Mouse (Mus musculus) thymus, adult 2 months (tissue): ENCODE results near the gene Gm47985. TPM values are rescaled to one million over a fixed set of nuclear protein-coding genes. Genes with fewer than 3 reads are reported as not detected.
A peak's percentile ranks its signal among the peaks of the same experiment; 100 is the strongest.

Source experiments
- DNase-seq: peaks from one replicate; pipeline ENCODE4 v3.0.0; 2021
- H3K27ac ChIP-seq: fragments of 200-500 bp; 2 replicates; pipeline ENCODE4 v1.5.1; 2012; ENCODE audit warnings: low read length, control low read depth; ENCODE audit not compliant: control insufficient read depth, insufficient read depth
- H3K27me3 ChIP-seq: fragments of 200-500 bp; 2 replicates; pipeline ENCODE4 v1.6.1; 2012; ENCODE audit warnings: mild to moderate bottlenecking, low read length, moderate library complexity, mixed read lengths; ENCODE audit not compliant: control insufficient read depth, insufficient read depth
- H3K36me3 ChIP-seq: fragments of 200-500 bp; 2 replicates; pipeline ENCODE4 v1.6.1; 2012; ENCODE audit warnings: mild to moderate bottlenecking, low read length, moderate library complexity; ENCODE audit not compliant: control insufficient read depth, insufficient read depth
- H3K4me1 ChIP-seq: fragments of 200-500 bp; replicated peaks from 2 replicates; pipeline ENCODE4 v1.6.1; 2012; ENCODE audit warnings: low read length; ENCODE audit not compliant: control insufficient read depth, insufficient read depth
- H3K4me3 ChIP-seq: fragments of 200-500 bp; 2 replicates; pipeline ENCODE4 v1.5.1; 2012; ENCODE audit warnings: mild to moderate bottlenecking, low read length, control low read depth, moderate library complexity; ENCODE audit not compliant: control insufficient read depth, insufficient read depth
- CTCF ChIP-seq: fragments of 200-500 bp; IDR thresholded peaks from 2 replicates; pipeline ENCODE4 v1.5.1; 2012; ENCODE audit warnings: mild to moderate bottlenecking, control low read depth, low read length, moderate library complexity, borderline replicate concordance; ENCODE audit not compliant: control insufficient read depth, poor library complexity, insufficient read depth; ENCODE audit errors: extremely low read depth
- POLR2A ChIP-seq: fragments of 200-500 bp; IDR thresholded peaks from 2 replicates; pipeline ENCODE4 v1.6.1; 2012; ENCODE audit warnings: mild to moderate bottlenecking, low read length, control low read depth, moderate library complexity; ENCODE audit not compliant: control insufficient read depth, poor library complexity, insufficient read depth; ENCODE audit errors: extremely low read depth
- WGBS: fragments of 180-500 bp; shearing (Covaris S2); methylation state at CpG from one replicate; pipeline ENCODE4 v1.1.7; 2018; 5-methylcytosine and 5-hydroxymethylcytosine counted together
- polyA plus RNA-seq: library from polyadenylated mRNA; depleted of rRNA; stranded (reverse); fragments of >200 nt; gene quantifications from 2 replicates; pipeline ENCODE4 v1.2.3, GENCODE M21; 2012

Gene Gm47985
- polyA plus RNA-seq, 1 experiment: 0.13 TPM

GRCm38 (mm10) chr1:151158857-151159510, 23.4 kb upstream of the Gm47985 start:
- H3K4me3 ChIP-seq: no peak overlapping the region
- no peaks in the 10 kb centered on the region for H3K36me3 ChIP-seq
- no peak for TF ChIP-seq POLR2A
- TF ChIP-seq CTCF: no peak
- DNase-seq: no peak
- no peaks in the 10 kb centered on the region for H3K4me1 ChIP-seq
- 96% methylated on average over 2 of the region's 2 CpGs for WGBS
- no peak overlapping the region for H3K27ac ChIP-seq
- H3K27me3 ChIP-seq: no peaks in the 10 kb centered on the region

DNA sequence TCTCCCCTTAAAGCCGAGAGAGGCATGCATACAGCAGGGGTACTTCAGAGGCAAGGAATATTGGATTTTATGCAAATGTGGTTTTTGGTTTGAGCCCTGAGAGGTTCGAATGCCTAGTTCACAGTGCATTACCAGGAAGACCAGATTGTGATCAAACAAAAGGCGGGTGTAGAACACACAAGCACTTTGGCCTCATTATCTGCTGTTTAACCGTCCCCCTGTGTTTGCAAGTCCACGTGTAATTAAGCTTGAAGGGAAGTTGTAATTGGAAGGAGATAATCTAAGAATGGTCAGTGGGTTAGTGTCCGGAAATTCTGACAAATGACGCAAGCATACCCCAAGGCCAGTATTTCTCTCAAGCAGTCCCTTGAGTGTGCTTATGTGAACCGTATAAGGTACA, 16.3 kb upstream of the Gm47985 start:
- TF ChIP-seq POLR2A (no peak), CTCF (no peak)
- H3K27me3 ChIP-seq: no peaks in the 10 kb centered on the region
- WGBS: 78% methylated on average over 8 of the region's 8 CpGs
- DNase-seq: no peak
- no peak overlapping the region for H3K4me3 ChIP-seq
- H3K4me1 ChIP-seq: peaks cover 9% of the 10 kb centered on the region
- H3K36me3 ChIP-seq: no peaks in the 10 kb centered on the region
- no peak overlapping the region for H3K27ac ChIP-seq

DNA sequence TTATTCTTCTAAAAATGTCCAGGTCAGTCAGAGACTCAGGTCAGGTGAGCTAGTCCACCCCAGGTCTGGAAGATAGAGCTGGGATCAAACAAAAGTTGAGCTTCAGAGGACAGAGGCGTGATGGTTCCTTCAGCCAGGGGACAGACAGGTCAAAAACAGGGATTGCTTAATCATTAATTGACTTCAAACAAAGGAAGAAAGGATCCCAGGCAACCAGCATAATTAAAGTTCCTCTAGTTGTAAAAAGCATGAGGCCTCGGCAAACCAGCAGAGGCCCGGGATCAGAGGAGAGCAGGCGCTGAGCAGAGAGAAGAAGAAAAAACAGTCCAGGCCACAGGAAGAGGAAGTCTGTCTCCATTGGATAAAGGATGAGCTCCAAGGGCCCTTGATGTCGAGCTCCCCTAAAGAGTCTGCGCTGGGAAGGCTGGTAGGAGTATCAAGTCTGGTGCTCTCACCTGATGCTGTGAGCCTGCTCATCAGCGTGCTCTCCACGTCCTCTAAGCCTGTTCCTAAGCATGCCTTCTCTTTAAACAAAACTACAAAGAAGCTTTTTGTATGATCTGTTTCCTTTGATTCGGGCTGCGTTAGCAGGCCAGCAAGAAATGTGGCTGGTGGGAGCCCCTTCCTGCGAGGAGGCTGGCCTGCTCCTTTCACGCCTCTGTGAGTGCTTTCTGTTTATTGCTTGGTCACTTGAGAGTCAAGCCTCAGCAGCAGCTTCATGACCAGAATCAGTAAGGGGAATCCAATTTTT, 14.9 kb upstream of the Gm47985 start:
- peak; percentile 11 for DNase-seq
- H3K27ac ChIP-seq: no peak overlapping the region
- peaks cover 9% of the 10 kb centered on the region for H3K4me1 ChIP-seq
- H3K36me3 ChIP-seq: no peaks in the 10 kb centered on the region
- no peak overlapping the region for H3K4me3 ChIP-seq
- H3K27me3 ChIP-seq: no peaks in the 10 kb centered on the region
- 24% methylated on average over 12 of the region's 12 CpGs for WGBS
- TF ChIP-seq CTCF (no peak), POLR2A (no peak)

- no peak for DNase-seq
- no peaks in the 10 kb centered on the region for H3K36me3 ChIP-seq
- no peaks in the 10 kb centered on the region for H3K27me3 ChIP-seq
- WGBS: 87% methylated on average over 3 of the region's 3 CpGs
- H3K4me1 ChIP-seq: peaks cover 9% of the 10 kb centered on the region
- no peak overlapping the region for H3K4me3 ChIP-seq
- TF ChIP-seq CTCF: no peak
- TF ChIP-seq POLR2A: no peak
- H3K27ac ChIP-seq: no peak overlapping the region
These were observed 13.7 kb upstream of the Gm47985 start for GRCm38 (mm10) chr1:151168637-151169036.

GRCm38 (mm10) chr1:151171572-151172461, 10.5 kb upstream of the Gm47985 start:
- no peak overlapping the region for H3K4me3 ChIP-seq
- WGBS: 74% methylated on average over 2 of the region's 2 CpGs
- no peak for DNase-seq
- H3K27me3 ChIP-seq: no peaks in the 10 kb centered on the region
- H3K4me1 ChIP-seq: peaks cover 9% of the 10 kb centered on the region
- H3K36me3 ChIP-seq: no peaks in the 10 kb centered on the region
- TF ChIP-seq POLR2A (no peak), CTCF (no peak)
- H3K27ac ChIP-seq: no peak overlapping the region
